Mouse (Mus musculus): ENCODE results near the gene Tbc1d10a.

GRCm38 (mm10) chr11:4174586-4174985 lies 12.0 kb upstream of the Tbc1d10a start:
- TF ChIP-seq CTCF (conservative IDR thresholded peaks at IDR 0.05; ENCODE audit: low read length) (no peak), NANOG (IDR thresholded peaks at IDR 0.05; ENCODE audit: borderline replicate concordance, low read length) (no peak), POU5F1 (IDR thresholded peaks at IDR 0.05; ENCODE audit: borderline replicate concordance, low read length) (no peak)
